Mouse (Mus musculus) cerebral cortex, adult 2 months (tissue): ENCODE results near the gene Nelfb.

Experiments used
- WGBS: fragments of 180-500 bp; shearing (Covaris S2); methylation state at CpG from one replicate; pipeline ENCODE4 v1.1.7; 2018; 5-methylcytosine and 5-hydroxymethylcytosine counted together

The Nelfb gene

DNA sequence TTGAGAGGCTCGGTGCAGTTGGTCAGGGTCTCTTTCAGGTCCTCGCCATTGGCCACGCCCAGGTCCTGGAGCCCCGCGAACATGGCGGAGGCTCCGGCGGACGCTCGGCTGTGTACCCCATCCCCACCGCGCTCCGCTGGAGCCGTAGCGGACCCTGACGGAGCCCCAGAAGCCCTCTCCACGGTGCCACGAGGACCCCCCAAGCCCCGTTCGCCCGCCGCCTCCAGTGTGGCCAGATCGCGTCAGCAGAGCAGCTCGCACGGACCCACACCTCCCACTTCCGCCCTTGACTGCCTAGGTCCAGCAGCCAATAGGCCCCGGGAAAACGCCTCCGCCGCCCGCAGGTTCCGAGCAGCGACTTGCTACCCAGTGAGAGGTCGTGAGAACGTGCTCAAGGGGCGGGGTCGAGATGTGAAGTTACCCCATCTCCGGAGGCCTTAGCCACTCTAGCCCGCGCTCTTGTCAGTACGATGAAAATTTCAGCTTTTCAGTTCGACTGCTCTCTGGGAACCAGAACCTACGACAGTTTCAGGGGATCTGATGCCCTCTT lies at the start of gene Nelfb:
Nelfb (minus strand) TSS at position 369 of the 550 bp plus-strand sequence.
- under 1% methylated on average over 44 of the region's 44 CpGs for WGBS

DNA sequence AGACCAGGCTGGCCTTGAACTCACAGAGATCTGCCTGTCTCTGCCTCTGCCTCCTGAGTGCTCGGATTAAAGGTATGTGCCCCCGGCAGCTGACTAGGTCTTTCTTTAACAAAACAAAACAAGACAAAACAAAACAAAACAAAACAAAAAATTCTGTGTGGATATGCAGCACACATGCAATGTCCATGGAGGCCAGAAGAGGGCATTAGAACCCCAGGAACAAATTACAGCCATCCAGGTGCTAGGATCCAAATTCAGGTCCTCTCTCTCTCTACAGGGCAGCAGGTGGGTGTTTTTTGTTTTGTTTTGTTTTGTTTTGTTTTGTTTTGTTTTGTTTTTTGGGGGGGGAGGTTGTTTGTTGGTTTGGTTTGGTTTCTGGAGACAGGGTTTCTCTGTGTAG lies 47.6 kb upstream of the Nelfb start:
- 59% methylated on average over 2 of the region's 2 CpGs for WGBS

DNA sequence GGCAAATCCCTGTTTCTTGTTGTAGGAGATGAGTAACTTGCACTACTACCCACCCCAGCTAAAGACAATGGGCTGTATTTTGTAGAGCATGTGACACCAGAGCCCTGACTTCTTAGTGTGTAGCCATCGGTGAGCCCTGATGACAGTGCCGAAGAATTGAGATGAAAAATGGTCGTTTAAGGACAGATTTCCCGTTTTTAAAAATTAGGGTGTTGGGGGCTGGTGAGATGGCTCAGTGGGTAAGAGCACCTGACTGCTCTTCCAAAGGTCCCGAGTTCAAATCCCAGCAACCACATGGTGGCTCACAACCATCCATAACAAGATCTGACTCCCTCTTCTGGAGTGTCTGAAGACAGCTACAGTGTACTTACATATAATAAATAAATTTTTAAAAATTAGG lies 46.0 kb upstream of the Nelfb start:
- WGBS: 77% methylated on average over 5 of the region's 5 CpGs

DNA sequence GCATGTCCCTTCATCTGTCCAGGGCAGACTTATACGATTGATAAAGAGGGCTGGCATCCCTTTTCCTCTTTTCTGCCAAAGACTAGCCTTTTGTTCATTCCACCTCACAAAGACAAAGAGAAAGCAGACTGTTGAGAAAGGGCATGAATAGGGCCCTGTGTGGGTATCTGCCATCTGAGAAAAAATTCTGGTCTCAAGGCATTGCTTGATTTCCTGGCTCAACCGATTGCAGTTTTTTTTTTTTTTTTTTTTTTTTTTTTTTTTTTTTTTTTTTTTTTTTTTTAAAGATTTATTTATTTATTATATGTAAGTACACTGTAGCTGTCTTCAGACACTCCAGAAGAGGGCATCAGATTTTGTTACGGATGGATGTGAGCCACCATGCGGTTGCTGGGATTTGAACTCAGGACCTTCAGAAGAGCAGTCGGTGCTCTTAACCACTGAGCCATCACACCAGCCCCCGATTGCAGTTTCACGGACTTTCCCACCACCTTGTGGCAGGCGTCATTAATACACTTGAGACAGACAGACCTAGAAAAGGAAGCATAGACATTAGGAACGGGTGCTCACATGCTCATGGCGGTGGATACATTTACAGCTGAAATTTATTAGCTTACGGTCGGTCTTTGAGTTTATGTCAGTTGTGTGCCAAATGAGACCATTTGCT lies 45.3 kb upstream of the Nelfb start:
- WGBS: 39% methylated on average over 12 of the region's 12 CpGs

DNA sequence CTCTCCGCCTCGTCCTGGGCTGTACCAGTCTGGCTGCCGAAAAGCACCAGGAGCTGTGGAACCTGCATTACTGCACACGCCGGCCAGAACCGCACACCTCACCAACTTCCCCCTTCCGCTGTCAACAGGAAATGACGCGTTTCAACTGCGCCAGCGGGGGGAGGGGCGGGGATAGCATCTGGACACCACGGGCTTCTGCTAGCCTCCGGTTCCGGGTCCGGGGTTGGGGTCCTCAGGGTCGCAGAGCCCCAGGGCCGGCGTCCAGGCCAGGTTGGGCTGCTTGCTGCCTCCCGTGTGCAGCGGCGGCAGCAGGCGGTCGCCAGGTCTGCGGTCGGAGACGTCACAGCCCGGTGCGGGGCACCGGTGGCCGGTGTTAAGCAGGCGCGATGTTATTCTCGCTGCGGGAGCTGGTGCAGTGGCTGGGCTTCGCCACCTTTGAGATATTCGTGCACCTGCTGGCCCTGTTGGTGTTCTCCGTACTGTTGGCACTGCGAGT lies 44.0 kb upstream of the Nelfb start, which contains the start of gene Tmem203:
Tmem203 (plus strand) TSS at position 156 of the 496 bp plus-strand sequence.
- under 1% methylated on average over 39 of the region's 39 CpGs for WGBS

DNA sequence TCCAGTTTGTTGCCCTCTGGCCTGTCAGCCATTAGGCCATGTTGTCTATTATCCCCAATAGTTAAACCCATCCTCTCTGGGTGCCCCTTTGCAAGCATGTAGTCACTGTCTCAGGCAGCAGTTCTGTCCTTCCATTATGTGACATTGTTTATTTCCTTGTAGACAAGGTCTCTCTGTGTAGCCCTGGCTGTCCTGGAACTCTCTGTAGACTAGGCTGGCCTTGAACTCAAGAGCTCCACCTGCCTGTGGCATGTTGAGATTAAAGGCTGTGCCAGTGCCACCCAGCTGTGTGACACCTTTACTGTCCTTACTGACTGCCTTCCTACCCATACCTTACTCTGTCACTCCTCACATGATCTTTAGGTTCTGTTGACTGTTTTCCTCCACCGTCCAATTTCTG lies 41.0 kb upstream of the Nelfb start:
- 89% methylated on average over 1 of the region's 1 CpGs for WGBS

DNA sequence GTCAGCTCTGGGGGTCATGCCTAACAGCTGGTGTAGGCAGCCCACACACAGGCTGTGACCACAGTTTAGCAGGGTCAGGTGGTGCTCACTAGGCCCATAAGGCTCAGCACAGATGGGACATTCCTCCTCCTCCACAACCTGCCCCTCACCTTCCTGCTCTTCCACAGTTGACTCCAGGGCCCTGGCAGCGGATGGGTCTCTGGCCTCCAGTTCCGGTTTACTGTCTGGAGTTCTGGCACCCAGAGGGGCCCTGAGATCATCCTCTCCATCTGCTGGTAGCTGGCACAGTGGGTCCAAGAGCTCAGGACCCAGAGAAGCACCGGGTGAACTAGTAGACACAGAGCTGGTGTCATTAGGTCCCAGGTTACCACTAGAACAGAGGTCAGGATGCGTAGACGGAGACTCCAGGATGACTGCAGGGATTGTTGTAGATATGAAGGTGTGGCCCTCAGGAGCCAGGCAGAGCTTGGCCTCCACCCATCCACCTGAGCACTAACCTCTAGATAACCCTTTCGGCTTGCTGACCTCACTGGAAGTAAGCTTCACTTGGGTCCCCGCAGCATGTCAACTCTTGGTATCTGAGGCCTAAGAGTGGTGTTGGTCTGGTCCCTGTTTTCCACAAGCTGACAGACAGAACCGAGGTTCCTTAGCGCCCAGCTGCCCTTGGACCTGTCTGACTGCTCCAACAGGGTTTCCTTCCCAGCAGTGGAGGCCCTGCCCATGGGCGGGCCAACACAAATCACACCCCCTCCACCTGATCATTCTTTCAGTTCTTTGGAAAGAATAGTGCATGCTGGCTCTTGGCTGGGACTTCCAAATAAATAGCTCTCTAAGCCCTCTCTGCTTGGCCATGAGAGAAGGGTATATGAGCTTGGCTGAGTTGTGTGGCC lies 35.1 kb upstream of the Nelfb start, which contains the start of gene AL732309.1:
AL732309.1 (minus strand) TSS at position 681 of the 890 bp plus-strand sequence.
- WGBS: 89% methylated on average over 10 of the region's 10 CpGs

DNA sequence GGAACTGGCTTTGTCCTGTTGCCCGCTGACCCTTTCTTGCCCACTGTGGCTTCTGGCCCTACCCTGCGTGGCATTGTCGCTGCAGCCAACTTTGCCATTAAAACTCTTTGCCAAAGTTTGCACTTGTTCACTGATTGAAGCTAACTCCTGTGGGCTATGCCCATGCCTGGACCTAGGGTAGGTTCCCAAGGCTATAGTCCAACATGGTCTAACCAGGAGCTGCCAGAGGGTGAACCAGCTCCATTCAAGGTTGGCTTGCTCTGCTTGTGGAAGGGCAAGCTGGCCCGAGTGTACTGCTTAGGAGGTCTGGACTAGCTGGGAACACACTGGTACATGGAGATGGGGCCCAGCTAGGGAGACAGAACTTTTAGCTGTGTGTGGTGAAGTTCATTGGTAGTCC lies 32.9 kb upstream of the Nelfb start:
- 86% methylated on average over 4 of the region's 4 CpGs for WGBS

DNA sequence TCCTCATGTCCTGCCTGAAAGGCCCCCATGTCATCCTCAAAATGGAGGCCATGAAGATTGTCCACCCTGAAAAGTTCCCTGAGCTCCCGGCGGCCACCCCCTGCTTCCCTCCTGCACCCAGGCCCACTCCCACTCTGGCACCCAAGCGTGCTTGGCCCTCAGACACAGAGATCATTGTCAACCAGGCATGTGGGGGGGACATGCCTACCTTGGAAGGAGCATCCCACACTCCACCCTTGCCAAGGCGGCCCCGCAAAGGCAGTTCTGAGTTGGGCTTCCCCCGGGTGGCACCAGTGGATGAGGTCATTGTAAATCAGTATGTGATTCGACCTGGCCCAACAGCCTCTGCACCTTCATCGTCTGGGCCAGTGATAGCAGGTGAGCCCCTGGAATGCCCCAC lies 32.1 kb upstream of the Nelfb start:
- WGBS: 64% methylated on average over 8 of the region's 8 CpGs

DNA sequence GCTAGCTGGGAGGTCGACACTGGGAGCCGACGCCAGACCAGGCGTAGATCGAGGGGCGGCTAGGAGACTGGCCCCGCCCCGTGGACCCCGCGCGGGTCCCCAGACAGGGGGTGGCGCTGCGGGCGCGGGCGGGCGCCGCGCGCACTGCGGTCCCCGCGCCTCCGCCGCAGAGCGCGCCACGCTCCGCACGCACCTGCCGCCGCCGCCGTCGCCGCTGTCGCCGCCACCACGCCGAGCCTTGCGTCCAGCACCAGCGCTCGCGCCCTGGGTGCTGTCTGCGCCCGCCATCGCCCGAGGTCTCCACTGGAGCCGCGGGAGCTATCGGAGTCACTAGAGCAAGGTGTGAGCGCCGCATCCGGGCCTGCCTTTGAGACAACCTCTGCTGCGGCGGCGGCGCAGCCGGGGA lies 30.8 kb upstream of the Nelfb start, which contains the start of the genes Rnf208 and Cysrt1:
Rnf208 (plus strand) TSS at position 155 of the 406 bp plus-strand sequence.
Cysrt1 (minus strand) TSS at position 352 of the 406 bp plus-strand sequence.
- under 1% methylated on average over 48 of the region's 59 CpGs for WGBS

DNA sequence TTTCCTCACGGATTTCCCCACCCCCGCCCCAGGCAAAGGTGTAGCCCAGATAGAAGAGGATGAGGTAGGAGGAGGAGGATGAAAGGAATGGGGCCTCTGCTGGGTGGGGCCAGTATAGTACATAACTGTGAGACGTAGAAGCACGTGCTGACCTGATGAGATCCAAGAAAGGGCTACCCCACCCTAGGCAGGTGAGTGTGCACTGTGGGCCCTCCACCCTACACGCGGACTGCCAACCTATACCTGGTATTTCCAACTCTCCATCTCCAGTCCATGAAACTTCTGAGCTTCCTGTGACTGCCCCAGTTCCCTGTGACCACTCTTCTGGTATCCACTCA lies 30.1 kb upstream of the Nelfb start:
- 20% methylated on average over 6 of the region's 6 CpGs for WGBS

DNA sequence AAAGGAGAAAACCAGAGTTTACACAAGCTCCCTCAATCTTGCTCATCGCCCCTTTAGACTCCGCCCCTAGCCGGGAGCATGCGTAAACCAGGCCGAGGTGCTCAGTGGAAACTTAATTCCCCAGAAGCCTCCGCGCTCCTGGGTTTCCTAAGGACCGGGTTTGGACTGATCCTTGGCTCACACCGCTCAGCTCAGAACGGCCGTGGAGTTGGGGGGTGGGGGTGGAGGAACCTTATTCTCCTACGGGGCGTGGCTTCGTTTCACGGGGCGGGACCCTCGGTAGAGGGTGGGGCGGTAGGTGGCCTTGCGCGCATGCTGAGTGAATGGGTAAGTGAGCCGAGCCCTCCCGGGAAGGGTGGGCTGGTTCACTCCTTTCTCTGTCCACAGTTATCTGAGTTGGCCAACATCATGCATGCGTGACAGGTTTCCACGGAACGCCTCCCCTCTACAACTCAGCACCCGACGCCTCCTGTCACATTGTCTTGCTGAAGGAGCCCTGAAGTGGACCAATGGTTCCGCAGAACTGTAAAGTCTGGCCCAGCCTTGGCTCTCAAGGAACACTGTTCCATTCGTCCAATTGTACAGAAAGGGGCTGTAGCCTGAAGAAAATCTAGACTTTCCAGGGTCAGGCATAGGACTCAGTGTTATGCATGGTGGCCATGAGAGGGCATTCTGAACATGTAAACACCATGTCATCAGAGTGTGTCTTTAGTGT lies 29.6 kb upstream of the Nelfb start:
- 1% methylated on average over 29 of the region's 29 CpGs for WGBS

DNA sequence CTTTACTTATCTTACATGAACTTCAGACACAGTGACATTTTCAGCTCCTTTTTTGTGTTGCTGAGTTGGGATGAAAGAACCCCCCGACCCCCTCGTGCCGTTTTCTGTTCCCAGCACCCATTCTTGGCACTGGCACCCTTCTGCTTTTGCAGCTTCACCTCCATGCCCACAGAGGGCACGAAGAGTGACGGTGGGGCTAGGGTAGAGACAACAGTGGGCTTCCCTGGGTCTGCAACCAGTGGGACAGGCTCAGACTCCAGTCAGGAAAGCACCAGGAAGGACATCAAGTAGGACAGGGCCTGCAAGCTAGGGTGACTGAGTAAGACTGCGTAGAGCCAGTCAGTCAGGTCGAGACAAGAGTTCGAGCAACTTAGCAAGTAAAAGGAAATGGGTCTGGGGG lies 29.0 kb upstream of the Nelfb start:
- 58% methylated on average over 8 of the region's 8 CpGs for WGBS

DNA sequence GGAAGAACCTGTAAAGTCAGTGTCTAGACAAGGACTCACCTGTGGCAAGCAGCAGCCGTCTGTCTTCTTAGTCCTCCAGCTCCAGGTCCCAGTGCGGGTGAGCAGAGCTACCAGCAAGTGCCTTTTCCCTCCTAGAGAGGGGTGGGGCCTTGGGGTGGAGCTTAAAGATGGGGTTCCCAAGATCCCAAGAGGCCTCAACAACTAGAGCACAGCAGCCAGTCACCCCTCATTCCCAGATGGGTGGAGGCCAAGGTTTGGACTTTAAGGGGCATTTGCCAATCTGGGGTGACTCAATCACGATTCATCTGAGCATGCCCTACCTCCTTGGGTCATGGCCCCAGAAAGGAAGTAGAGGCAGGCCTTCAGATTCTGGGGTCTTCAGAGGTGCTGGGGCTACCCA lies 28.5 kb upstream of the Nelfb start:
- 88% methylated on average over 3 of the region's 3 CpGs for WGBS

DNA sequence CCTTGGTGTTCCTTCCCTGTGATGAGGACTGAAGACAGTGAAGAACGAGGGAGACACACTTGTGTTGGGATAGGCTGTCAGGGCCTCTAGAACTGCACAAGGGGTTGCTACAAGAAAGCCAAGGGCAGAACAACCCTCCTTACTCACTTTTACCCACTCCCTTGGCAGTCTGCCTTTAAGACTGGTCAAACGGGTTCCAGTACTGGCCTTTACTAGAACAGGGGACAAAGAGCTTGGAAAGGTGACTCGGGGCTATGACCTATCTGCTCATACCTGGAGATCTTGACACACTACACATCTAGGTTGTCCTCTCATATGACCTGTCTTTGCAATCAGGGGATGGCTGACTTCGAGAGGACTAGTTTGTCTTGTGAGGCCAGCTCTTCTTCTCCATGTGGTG lies 26.2 kb upstream of the Nelfb start:
- WGBS: 75% methylated on average over 4 of the region's 4 CpGs

DNA sequence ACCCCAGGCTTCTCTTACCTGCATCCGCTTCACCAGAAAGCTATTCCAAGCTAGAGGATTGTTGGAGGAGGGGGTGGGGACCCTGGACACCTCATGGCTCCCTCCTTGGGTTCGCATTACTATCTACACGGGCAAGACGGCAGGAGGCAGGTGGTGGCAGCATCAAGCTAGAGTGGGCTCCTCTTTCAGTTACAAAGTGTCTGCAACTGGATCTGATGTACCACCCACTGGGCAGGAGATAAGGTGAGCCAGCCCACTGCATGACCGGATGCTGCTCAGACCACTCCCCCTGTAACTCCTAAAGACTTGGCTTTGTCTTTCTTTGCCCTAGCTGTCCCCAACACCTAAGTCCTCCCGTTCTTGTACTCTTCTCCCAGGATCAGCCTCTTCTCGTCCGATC lies 25.3 kb upstream of the Nelfb start, which contains the start of gene Rnf224:
Rnf224 (minus strand) TSS at position 174 of the 400 bp plus-strand sequence.
- WGBS: 49% methylated on average over 8 of the region's 8 CpGs

DNA sequence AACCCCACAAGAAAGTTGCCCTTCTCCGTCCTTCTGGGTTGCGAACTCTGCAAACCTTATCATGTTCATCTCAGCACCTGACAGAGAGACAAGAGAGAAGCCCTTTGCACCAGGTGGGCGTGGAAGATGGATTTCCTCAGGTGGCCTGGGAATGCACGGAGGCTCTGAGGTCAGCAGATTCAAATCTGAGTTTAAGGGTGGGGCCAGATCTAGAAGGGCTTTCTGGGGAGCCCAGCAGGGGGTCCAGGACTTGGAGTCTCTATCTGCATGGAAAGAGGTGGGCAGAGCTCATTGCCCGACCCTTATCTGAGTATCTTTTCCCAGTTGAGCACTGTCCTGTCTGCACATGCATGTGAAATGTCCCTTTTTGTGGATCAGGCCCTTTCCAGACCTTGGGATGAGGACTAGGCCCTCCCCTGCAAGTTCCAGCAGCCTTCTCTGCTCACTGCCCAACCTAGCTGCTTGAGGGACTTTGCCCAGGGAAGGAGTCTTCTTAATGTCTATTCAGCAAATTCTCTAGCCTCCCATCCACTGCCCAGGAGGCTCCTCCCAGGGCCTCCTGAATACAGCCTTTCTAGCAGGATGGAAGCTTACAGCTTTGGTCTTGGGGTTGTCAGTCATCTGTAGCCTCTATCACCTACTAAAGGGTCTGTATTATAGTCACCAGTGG lies 23.4 kb upstream of the Nelfb start:
- 78% methylated on average over 5 of the region's 5 CpGs for WGBS

DNA sequence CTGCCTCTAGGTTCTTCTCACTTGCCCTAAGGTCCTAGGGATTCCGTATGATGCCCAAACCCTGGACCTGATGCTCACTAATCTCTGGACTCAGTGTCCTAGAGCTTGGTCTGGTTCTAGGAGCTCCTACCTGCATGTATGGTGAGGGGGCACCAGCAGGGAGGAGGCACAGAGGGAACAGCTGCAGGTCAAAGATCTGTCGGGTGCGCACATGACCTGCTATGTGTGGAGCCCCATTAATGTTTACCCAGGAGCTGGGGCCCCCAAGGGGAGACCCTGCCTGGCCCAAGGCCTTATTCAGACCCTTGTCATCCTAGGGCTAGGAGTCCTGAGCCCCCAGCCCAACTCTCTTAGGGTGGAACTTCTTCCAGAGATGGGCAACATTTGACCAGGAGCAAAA lies 22.8 kb upstream of the Nelfb start, which contains the start of gene Slc34a3:
Slc34a3 (minus strand) TSS at position 315 of the 400 bp plus-strand sequence.
- WGBS: 86% methylated on average over 3 of the region's 3 CpGs

DNA sequence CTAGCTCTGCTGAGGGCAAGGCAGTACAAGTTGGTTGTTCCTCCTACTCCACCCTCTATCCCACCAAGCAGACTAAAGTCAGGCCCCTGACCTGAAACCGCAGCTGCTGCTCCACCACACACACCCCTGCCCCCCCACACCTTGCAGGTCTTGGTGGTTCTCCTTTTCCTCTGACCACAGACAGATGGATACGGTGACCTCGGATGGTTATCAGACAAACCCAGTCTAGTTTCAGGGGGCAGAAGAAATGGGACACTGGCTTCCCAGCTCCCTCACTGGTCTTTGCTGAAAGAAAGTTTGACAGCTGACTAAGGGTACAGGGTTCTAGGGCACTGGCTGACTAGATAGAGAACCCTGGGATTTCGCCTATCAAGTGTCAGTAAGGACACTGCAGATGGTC lies 22.1 kb upstream of the Nelfb start:
- WGBS: 80% methylated on average over 4 of the region's 4 CpGs

DNA sequence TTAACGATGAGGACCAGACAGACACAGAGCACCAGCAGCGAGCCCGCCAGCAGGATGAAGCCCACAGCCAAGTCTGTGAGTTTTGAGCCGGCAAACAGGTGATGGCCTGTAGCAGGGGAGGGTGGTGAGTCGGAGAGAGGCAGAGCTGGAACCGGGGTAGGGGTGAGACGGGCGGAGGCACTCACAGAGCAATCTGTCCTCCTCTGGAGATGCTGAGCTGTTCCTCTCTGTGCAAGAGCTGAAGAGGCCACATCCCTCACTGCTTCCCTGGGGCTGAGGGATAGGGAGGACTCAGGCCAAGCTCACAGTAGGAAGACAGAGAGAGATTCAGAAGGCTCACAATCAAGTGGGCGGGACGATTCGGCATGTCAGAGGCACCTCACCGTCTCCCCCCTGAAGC lies 19.7 kb upstream of the Nelfb start:
- 64% methylated on average over 12 of the region's 12 CpGs for WGBS

DNA sequence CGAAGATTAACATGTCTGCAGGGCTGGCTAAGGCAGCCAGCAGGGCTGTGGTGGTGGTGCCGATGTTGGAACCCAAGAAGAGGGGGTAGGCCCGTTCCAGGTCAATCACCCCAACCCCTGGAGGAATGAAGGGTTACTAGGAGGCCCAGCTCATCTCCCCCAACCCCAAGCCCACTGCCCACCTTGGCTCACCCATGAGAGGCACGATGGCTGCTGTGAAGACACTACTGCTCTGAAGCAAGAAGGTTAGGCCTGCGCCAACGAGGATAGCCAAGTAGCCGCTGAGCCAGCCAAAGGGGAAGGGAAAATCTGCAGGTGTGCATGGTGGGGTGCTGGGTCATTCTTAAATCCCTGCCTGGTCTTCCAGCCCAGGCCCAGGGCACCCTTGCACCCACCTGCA lies 19.3 kb upstream of the Nelfb start:
- WGBS: 96% methylated on average over 7 of the region's 7 CpGs
